Mouse (Mus musculus): ENCODE measurements at regions not wholly inside any gene's neighbourhood (a gene's known extent, or its start where the extent isn't known, plus 50 kb on each side); places are given as distances from the start of the nearest gene placed in this dataset.

- no peak for ATAC-seq (replicated peaks; ENCODE audit: poor library complexity)
Observed at GRCm38 (mm10) chr1:169338461-169338860, 192.8 kb downstream of the Nuf2 start.

DNA sequence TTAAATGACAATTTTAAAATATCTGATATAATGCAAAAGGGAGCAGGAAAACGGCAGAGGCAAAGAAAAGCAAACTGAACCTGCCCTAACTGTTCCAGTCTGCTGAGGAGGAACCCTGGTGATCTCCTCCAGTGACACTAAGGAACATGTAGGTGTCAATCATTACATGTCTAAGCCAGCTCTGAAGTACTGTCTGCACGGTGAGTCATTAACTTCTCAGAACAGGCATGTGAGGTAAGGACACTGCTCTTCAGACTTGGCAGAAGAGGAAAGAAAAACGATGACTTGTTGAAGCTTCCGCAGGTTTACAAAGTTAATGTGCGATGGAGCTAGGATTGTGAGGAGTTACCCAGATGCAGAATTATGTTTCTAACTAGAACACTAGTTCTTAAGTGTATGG is 199.1 kb downstream of the Nuf2 start:
- ATAC-seq (replicated peaks; ENCODE audit: poor library complexity), result no peak

DNA sequence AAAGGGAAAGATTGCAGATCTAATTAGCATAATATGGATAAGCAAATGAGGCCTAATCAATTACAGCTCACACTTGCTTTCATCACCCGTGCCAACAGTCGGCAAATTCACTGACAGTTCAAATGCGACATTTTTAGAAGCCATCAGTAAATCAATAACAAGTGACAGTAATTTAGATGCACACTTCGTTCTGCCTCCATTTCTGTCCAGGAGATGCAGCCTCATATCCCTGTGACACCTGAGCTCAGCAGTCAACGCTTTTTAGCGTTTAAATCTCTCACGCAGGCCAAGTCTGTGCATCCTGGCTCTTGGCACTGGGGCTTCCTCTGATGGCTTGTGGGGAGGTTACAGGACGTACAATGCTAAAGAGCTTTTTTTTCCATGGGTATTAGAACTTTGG is 218.0 kb downstream of the Nuf2 start:
- ATAC-seq (replicated peaks; ENCODE audit: poor library complexity), result no peak

DNA sequence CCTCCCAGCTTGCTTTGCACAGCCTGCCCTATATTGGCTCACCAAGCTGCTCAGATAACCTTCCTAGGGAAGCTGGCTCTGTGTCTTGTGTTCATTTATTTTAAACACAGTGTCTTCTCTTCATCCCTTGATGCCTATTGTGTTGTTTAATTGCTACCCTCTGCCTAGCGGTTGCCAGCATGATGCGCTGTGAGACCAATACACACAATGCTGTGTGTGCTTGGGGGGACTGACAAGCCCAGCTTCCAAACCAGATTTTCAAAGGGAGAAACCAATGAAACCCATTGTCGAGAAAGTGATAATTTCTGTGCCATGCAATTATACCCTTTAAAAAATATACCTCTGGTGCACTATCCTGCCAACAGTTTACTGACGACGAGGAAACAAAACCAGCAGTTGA is 247.8 kb downstream of the Nuf2 start:
- ATAC-seq (replicated peaks; ENCODE audit: poor library complexity), result no peak

- no peak for ATAC-seq (replicated peaks; ENCODE audit: poor library complexity)
Observed at GRCm38 (mm10) chr1:169270750-169271149, 260.5 kb downstream of the Nuf2 start.

GRCm38 (mm10) chr1:169263984-169264660 is 267.1 kb downstream of the Nuf2 start:
- no peak for ATAC-seq (replicated peaks; ENCODE audit: poor library complexity)

DNA sequence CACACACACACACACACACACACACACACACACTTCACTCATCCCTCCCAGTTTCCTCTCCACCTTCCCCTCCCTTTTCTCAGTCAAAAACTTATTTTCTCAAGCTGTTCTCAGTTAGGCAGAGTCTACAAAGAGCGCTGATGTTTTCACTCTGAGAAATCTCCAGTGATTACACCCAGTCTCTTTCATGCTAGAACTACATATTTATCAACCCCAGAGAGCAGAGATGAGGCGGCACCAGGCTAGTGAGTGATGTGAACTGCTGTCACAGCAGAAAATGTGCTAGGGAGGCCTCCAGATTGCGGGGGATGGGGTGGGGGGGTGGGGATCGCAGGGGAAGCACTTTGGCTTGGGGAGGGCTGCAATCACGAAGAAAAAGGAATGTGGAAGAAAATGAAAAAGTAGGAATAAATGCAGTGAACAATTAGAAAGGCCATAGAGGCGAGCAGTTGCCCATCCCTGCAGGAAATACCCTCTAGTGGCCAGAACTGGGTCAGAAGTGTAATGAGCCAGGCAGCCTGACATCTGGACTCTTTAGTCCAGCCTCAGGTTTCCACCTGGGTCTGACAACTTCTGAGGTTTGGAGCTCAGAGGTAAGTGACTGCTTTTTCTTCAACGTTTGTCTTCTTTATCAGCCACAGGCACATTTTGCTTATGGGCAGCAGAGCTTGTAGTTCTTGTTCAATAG is 276.9 kb downstream of the Nuf2 start:
- no peak for ATAC-seq (replicated peaks; ENCODE audit: poor library complexity)

DNA sequence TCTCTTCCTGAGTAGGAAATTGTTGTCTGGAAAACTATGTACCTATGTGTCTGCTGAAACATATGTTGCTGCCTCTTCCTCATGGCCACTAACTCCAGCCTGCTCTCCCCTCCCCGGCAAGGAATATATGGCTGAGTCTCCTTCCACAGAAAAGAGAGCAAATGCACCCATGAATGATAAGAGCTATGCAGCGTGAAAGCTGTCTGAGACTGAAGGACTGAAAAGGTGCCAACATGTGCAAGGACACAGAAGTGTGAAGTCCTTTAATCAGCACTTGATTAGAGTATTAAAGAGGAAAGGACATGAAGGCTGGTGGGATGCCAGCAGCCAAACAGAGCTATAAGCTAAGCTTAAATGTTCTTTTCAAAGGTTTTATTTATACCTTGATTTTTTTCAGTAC is 279.1 kb downstream of the Nuf2 start:
- ATAC-seq (replicated peaks; ENCODE audit: poor library complexity), result no peak

DNA sequence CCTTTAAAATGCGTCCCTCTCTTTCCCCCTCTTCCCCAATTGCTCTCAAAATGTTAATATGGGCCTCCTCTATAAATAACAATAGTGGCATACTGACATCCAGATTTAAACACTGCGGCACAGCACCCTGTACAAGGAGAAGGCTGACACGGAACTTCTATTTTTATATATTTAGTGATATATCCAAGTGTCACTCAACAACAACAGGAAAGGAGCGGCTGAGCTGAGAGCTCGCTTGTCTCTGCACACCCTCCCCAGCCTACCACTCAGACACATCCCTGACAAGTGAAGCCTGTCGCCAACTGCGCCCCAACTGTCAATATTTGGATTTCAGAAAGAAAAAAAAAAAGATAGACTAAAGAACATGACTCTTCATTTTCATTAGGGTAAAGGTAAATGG is 282.2 kb downstream of the Nuf2 start:
- ATAC-seq (replicated peaks; ENCODE audit: poor library complexity), result no peak

DNA sequence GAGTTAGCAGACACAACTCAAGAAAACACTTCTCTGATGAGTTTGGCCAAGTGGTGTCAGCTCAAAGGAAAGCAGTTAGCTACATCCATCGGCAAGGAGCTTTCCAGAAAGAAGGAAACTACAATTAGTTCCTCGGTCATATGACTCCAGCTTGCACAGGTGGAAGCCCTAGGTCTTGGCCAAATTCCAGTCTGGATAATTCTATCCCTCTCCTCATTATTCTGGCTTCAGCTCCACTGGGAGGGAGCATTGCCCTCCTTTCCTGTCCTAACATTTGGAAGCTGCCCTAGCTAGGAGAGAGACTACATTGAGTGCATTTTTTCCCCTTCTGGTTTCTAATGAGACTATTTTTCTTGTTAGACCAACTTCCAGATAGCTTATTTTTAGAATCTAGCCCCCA is 290.9 kb downstream of the Nuf2 start:
- no peak for ATAC-seq (replicated peaks; ENCODE audit: poor library complexity)

DNA sequence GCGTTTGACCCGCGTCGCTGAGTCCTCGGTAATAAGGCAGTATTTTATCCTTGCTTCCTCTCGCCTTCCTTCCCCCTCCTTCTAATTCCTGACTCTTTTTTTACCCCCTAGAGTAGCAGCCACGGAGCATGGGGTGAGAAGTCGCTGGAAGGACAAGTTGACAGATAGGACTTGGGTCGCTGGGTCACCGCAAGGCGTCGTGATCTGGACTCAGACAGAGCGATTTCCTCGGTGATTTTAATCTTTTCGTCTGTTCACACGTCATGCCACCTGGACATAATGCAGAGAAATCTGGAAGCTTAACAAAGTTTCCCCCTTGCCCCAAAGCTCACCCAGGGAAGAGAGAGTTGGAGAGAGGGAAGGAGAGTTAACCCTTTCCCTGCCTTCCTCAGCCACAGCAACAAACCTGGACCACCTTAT is 292.6 kb downstream of the Nuf2 start:
- no peak for ATAC-seq (replicated peaks; ENCODE audit: poor library complexity)

- no peak for ATAC-seq (replicated peaks; ENCODE audit: poor library complexity)
Observed at GRCm38 (mm10) chr1:169235276-169235681, 296.0 kb downstream of the Nuf2 start.

- ATAC-seq (replicated peaks; ENCODE audit: poor library complexity), result no peak
Observed at GRCm38 (mm10) chr1:169233368-169233767, 297.9 kb downstream of the Nuf2 start.

DNA sequence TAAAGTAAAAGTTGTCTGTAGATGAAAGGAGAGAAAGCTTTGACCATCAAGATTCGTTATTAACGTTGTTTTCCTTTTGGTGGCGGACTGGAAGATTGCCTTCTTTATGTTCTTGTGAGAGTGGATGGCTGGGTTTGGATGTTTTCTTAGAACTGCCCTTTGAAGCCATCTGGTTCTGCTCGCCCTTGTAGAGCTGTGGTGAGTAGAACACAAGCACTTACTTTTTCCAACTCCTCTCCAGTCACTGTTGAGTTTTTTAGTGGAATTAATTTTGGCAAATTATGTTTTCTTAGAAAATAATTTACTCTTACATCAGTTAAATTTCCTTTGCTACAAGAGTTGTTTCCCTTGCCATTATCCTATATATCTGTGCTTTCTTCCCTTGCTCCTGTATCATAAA is 301.2 kb downstream of the Nuf2 start:
- no peak for ATAC-seq (replicated peaks; ENCODE audit: poor library complexity)

- ATAC-seq (replicated peaks; ENCODE audit: poor library complexity), result no peak
Observed at GRCm38 (mm10) chr1:169224431-169224830, 306.8 kb downstream of the Nuf2 start.

DNA sequence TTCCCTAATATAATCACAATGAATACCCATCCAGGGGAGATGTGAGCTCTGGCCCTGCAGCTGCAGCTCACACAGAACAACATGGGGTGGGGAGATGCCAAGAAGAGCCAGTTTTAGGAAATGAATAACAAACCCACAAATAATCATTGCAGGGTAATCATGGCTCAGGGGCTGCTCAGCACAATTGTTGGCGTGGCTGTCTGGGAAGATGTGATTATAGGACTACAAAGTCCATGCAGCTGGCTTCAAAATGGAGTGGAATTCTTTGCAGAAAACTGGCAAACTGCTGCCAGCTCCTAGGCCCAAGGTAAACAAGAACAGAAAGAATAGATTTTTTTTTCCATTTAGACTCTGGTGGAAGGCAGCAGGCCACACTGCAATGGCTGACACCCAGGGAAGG is 343.6 kb downstream of the Nuf2 start:
- no peak for ATAC-seq (replicated peaks; ENCODE audit: poor library complexity)

DNA sequence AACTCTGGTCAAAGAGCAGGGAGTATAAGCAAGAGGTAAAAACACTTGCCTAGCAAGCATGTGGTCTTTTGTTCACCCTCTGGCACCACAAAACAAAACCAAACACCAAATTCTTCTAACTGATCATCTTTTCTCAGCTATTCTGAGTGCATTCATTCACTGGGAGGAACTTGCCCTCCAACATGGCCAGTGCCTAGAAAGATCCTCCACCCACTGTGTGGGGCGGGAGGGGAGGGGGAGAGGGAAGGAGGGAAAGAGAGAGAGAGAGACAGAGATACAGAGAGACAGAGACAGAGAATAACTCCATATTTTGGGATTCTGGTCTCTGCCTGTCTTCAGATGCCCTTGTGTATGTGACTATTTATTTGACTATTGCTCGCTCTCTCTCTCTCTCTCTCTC is 360.9 kb downstream of the Nuf2 start:
- ATAC-seq (replicated peaks; ENCODE audit: poor library complexity), result no peak

DNA sequence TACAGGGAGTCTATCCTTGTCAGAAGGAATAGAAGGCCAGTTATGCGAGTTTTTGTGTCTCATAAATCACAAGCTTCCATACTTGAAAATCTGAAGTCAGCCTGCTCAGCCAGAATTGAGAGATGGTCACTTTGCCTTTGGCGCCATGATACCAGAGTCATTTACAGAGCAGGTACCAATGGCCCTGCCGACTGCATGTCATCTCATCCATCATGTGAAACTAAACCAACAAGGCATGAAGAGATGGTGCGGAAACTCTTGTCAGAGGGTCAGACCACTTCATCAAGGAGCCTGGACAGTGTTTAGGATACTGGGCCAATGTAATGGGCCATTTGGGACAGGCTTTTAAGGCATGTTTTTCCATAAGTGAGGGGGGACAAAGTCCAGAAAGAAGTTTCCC is 363.2 kb downstream of the Nuf2 start:
- ATAC-seq (replicated peaks; ENCODE audit: poor library complexity), result no peak

DNA sequence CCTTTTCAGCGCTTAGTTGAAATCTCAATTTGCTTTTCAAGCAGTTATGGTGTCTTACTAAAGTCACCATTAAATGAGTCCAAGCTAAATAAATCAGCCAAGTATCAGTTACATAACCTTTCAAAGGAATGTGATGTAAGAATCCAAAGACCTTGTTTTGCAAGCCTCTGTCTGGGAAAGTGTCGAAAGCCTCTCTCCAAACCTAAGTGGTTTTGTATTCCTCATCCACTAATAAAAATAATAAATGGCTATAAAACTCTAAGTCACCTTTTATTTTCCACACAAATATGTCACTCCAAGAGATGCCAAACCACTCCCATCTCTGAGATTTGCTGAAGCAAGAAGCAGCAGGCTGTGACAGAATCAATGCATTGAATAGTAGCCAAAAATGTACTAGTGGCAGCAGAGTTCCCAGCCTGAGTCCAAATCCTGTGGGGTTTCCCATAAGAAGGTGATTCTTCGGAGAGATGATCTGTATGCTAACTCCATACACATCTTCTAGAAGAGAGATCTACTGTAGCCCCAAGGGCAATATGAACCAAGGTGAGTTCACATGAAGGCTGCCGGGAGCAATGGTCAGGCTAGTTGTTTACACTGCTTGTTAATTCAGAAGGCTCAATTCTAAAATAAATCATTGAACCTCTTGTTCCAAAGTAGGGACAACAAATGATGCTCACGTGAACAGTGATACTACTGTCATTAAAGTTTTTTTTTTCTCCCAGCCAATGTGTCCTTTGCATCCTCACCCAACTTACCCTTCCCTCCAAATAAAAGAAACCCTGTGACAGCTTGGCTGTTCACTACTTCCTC is 365.0 kb downstream of the Nuf2 start:
- no peak for ATAC-seq (replicated peaks; ENCODE audit: poor library complexity)

DNA sequence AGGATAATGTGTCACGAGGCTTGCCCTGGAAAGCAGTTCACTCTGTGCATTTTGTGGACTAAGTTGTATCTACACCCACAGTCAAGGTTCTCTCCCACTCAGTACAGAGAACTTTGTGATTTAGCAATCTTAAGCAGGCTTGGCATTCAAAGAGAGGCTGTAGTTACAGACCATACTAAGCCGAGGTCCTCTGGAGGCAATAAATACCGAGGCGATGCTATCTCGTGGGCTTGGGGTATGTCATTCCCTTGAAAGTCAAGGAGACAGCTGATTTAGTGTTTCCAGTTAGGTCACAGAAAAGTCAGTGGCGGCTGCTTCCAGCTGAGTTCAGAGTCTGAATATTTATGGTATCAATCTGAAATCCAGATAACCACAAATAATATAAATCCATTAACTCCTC is 370.4 kb downstream of the Nuf2 start:
- ATAC-seq (replicated peaks; ENCODE audit: poor library complexity), result no peak

DNA sequence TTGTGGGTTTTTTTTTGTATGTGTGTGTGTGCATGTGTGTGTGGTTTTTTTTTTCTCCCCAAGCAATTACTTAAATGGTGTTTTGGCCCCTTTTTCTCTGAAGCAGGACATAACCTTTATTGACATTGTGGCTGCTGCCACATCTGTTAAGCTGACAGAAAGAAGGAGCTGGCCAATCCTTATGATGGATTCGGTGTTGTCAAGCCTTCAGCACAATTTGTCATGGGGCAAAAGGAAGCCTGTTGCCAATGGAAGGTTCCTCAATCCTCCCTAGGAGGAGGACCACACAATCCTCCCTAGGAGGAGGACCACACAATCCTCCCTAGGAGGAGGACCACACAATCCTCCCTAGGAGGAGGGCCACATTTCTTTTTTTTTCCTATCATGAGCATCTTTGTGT is 371.0 kb downstream of the Nuf2 start:
- no peak for ATAC-seq (replicated peaks; ENCODE audit: poor library complexity)

- no peak for ATAC-seq (replicated peaks; ENCODE audit: poor library complexity)
Observed at GRCm38 (mm10) chr1:169159786-169160185, 371.5 kb downstream of the Nuf2 start.
